Mouse (Mus musculus): ENCODE data around the gene Ndc1. TPM values are rescaled to one million over a fixed set of nuclear protein-coding genes. Genes with fewer than 3 reads are reported as not detected.

The Ndc1 gene
- polyA plus RNA-seq, 1 experiment = 17.2 TPM

- H3K27ac ChIP-seq (ENCODE audit: control insufficient read depth, insufficient read depth, low read depth, low read length, poor library complexity) = no peak overlapping the region
- no peak overlapping the region for H3K4me3 ChIP-seq (replicated peaks; ENCODE audit: control insufficient read depth, low read depth, low read length)
- 73% methylated on average over 5 of the region's 5 CpGs for WGBS
- no peaks in the 10 kb centered on the region; the same call in 1 of the 2 replicates for H3K4me1 ChIP-seq (ENCODE audit: control insufficient read depth, insufficient read depth, low read length)
- no peak for TF ChIP-seq POLR2A (IDR thresholded peaks at IDR 0.05; ENCODE audit: borderline replicate concordance, control insufficient read depth, low read depth, low read length)
- TF ChIP-seq CTCF (IDR thresholded peaks at IDR 0.05; ENCODE audit: control insufficient read depth, insufficient read depth, low read length) = no peak
Measured at GRCm38 (mm10) chr4:107341354-107341753, 26.2 kb upstream of the Ndc1 start.

GRCm38 (mm10) chr4:107344612-107345011 lies 23.0 kb upstream of the Ndc1 start:
- WGBS = 89% methylated on average over 7 of the region's 7 CpGs
- no peak overlapping the region for H3K4me3 ChIP-seq (replicated peaks; ENCODE audit: control insufficient read depth, low read depth, low read length)
- TF ChIP-seq CTCF (IDR thresholded peaks at IDR 0.05; ENCODE audit: control insufficient read depth, insufficient read depth, low read length) (no peak), POLR2A (IDR thresholded peaks at IDR 0.05; ENCODE audit: borderline replicate concordance, control insufficient read depth, low read depth, low read length) (no peak)
- no peak overlapping the region for H3K27ac ChIP-seq (ENCODE audit: control insufficient read depth, insufficient read depth, low read depth, low read length, poor library complexity)
- peaks cover 1% of the 10 kb centered on the region; the same call in 1 of the 2 replicates for H3K4me1 ChIP-seq (ENCODE audit: control insufficient read depth, insufficient read depth, low read length)

GRCm38 (mm10) chr4:107347221-107347620 lies 20.4 kb upstream of the Ndc1 start:
- Histone ChIP-seq H3K27ac (ENCODE audit: control insufficient read depth, insufficient read depth, low read depth, low read length, poor library complexity) (no peak overlapping the region), H3K4me3 (replicated peaks; ENCODE audit: control insufficient read depth, low read depth, low read length) (no peak overlapping the region), H3K4me1 (ENCODE audit: control insufficient read depth, insufficient read depth, low read length) (peaks cover 1% of the 10 kb centered on the region; the same call in 1 of the 2 replicates)
- TF ChIP-seq CTCF (IDR thresholded peaks at IDR 0.05; ENCODE audit: control insufficient read depth, insufficient read depth, low read length) (no peak), POLR2A (IDR thresholded peaks at IDR 0.05; ENCODE audit: borderline replicate concordance, control insufficient read depth, low read depth, low read length) (no peak)
- 77% methylated on average over 6 of the region's 6 CpGs for WGBS

- 70% methylated on average over 20 of the region's 20 CpGs for WGBS
- Histone ChIP-seq H3K27ac (ENCODE audit: control insufficient read depth, insufficient read depth, low read depth, low read length, poor library complexity) (no peak overlapping the region), H3K4me3 (replicated peaks; ENCODE audit: control insufficient read depth, low read depth, low read length) (no peak overlapping the region), H3K4me1 (ENCODE audit: control insufficient read depth, insufficient read depth, low read length) (peaks cover 1% of the 10 kb centered on the region; the same call in 1 of the 2 replicates)
- TF ChIP-seq CTCF (IDR thresholded peaks at IDR 0.05; ENCODE audit: control insufficient read depth, insufficient read depth, low read length) = no peak
- TF ChIP-seq POLR2A (IDR thresholded peaks at IDR 0.05; ENCODE audit: borderline replicate concordance, control insufficient read depth, low read depth, low read length) = no peak
Measured at GRCm38 (mm10) chr4:107348529-107349310, 18.9 kb upstream of the Ndc1 start.

DNA sequence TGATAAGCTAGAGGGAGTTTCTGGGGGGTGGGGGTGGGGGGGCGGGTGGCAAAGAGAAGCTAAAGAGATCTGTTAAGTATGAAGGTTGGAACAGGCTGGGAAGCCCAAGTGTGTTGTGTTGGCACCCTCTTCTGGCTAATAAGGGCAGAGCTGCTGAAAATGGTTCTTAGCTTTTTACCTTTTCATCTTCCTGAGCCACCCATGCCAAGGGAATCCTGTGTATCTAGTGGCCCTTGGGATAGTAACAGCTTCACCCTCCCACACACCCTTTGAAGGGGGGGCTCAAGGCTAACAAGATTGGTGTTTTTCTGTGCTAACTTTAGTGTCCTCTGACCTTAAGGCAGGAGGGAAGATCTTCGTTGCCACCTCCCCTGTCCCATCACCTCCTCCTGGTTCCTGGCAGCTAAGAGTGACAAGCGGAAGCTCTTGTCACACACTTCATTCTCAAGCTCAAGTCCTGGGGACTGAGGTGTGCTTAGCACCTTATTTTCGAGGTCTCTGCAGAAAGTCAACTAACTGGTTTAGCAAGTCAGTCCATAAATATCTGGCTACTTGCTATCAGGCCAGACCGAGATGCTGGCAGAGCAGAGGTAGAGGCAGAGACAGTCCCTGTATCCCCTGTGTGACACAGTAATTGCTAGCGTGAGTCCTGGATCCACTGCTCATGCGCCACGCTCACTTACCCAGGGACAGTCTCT lies 18.1 kb upstream of the Ndc1 start:
- peak; percentile 35 for TF ChIP-seq CTCF (IDR thresholded peaks at IDR 0.05; ENCODE audit: control insufficient read depth, insufficient read depth, low read length)
- TF ChIP-seq POLR2A (IDR thresholded peaks at IDR 0.05; ENCODE audit: borderline replicate concordance, control insufficient read depth, low read depth, low read length) = no peak
- peaks cover 1% of the 10 kb centered on the region; the same call in 1 of the 2 replicates for H3K4me1 ChIP-seq (ENCODE audit: control insufficient read depth, insufficient read depth, low read length)
- no peak overlapping the region for H3K4me3 ChIP-seq (replicated peaks; ENCODE audit: control insufficient read depth, low read depth, low read length)
- no peak overlapping the region for H3K27ac ChIP-seq (ENCODE audit: control insufficient read depth, insufficient read depth, low read depth, low read length, poor library complexity)
- 78% methylated on average over 8 of the region's 8 CpGs for WGBS

DNA sequence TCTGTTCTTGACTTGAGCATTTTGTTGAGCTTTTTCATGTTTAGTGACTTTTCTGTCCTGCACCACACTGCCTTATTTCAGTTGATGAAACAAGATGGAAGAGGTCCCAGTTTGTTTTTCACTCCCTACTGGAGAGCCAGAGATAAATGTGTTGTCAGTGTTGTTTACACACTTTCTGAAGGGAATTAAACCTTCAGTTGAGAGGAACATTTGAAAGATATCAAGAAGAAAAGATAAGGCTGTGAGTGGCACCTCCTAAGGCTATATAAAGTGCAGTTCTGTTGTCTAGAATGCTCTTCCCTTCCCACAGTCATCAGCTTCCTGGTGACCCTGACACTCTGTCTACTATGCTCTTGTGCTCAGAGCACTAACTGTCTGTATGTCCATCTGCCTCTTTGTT lies 16.2 kb upstream of the Ndc1 start:
- Histone ChIP-seq H3K4me1 (ENCODE audit: control insufficient read depth, insufficient read depth, low read length) (peaks cover 1% of the 10 kb centered on the region; the same call in 1 of the 2 replicates), H3K4me3 (replicated peaks; ENCODE audit: control insufficient read depth, low read depth, low read length) (no peak overlapping the region), H3K27ac (ENCODE audit: control insufficient read depth, insufficient read depth, low read depth, low read length, poor library complexity) (no peak overlapping the region)
- TF ChIP-seq POLR2A (IDR thresholded peaks at IDR 0.05; ENCODE audit: borderline replicate concordance, control insufficient read depth, low read depth, low read length) = no peak
- no peak for TF ChIP-seq CTCF (IDR thresholded peaks at IDR 0.05; ENCODE audit: control insufficient read depth, insufficient read depth, low read length)

GRCm38 (mm10) chr4:107353612-107354011 lies 14.0 kb upstream of the Ndc1 start:
- no peak overlapping the region for H3K4me3 ChIP-seq (replicated peaks; ENCODE audit: control insufficient read depth, low read depth, low read length)
- TF ChIP-seq CTCF (IDR thresholded peaks at IDR 0.05; ENCODE audit: control insufficient read depth, insufficient read depth, low read length) (no peak), POLR2A (IDR thresholded peaks at IDR 0.05; ENCODE audit: borderline replicate concordance, control insufficient read depth, low read depth, low read length) (no peak)
- peaks cover 1% of the 10 kb centered on the region; the same call in 1 of the 2 replicates for H3K4me1 ChIP-seq (ENCODE audit: control insufficient read depth, insufficient read depth, low read length)
- no peak overlapping the region for H3K27ac ChIP-seq (ENCODE audit: control insufficient read depth, insufficient read depth, low read depth, low read length, poor library complexity)
- 85% methylated on average over 3 of the region's 3 CpGs for WGBS

- H3K27ac ChIP-seq (ENCODE audit: control insufficient read depth, insufficient read depth, low read depth, low read length, poor library complexity) = no peak overlapping the region
- no peaks in the 10 kb centered on the region for H3K4me1 ChIP-seq (ENCODE audit: control insufficient read depth, insufficient read depth, low read length)
- WGBS = 86% methylated on average over 5 of the region's 5 CpGs
- H3K4me3 ChIP-seq (replicated peaks; ENCODE audit: control insufficient read depth, low read depth, low read length) = no peak overlapping the region
- TF ChIP-seq CTCF (IDR thresholded peaks at IDR 0.05; ENCODE audit: control insufficient read depth, insufficient read depth, low read length) = no peak
- no peak for TF ChIP-seq POLR2A (IDR thresholded peaks at IDR 0.05; ENCODE audit: borderline replicate concordance, control insufficient read depth, low read depth, low read length)
Measured at GRCm38 (mm10) chr4:107354126-107354525, 13.5 kb upstream of the Ndc1 start.
